Mouse (Mus musculus) brain, adult 2 months (tissue): ENCODE data around the gene Ncbp3.

Experiments used
- DNase-seq: peaks from one replicate; pipeline ENCODE4 v3.0.0; 2011; ENCODE audit warnings: low read depth, low spot score

Ncbp3 gene

DNA sequence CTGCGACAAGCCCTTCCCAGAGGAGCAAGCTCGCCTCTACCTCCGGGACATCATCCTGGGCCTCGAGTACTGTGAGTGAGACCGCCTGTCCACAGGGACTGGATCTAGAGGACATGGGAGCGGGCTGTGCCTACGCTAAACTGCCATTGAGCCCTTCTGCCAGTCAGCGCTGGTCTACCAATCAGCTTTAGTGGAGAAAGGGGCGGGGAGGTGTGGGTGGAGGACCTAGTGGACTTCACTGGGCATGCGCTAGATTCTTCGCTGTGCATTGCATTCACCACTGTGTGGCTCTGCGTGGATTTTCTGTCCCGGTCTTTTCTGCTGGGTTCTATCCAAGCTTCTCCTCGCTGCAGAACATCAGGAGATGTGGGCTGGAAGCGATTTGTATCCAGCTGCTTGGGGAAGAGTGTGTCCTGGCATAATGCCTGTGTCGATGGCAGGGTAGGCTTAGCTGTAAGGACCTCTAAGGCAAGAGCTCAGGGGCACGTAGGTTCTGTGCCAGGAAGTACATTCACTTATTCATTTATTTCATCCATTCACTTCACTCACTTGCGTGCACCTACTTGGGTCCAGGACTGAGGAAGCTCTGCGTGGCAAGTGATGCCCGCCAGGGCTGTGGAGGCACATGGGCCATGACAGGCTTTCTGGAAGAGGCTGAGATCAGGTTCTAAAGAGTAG is 16.6 kb upstream of the Ncbp3 start:
- peak; percentile 97 for DNase-seq

DNA sequence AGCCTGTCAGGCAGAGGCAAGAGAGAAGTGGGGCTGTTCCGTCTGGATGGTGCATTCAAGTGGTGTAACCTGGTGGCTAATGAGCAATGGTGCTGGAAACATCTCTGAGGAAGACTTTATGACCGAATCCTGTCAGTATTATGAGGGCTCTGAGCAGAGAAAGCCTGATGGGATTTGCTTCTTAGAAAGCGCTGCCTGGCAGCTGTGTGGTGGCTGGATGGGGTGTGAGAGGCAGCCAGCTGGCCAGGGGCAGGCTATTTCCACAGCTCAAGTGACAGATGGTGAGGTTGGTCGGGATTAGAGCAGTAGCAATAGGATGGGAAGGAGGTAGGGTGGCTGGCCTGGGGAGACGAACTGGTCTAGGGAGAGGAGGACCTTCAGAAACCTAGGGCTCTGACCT is 16.0 kb upstream of the Ncbp3 start:
- no peak for DNase-seq

DNA sequence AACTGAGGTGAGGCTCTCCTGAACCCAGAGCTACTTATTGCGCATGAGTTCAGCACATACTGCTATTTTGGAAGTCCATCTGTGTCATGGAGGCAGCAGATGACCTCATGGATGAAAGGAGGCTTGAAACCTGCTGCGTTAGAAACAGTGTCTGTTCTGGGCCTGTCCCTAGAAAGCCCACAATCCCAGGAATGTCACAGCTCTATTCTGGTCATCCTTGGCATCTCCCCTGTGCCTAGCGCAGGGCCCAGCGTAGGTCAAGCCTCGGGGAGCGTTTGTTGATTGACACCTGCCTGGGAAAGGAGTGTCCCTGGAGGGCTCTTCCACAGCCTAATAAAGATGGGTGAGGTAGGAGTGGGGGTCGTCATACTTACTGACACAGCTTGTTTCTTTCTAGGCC is 11.5 kb upstream of the Ncbp3 start:
- DNase-seq, result no peak

GRCm38 (mm10) chr11:73036889-73037288 is 10.7 kb upstream of the Ncbp3 start:
- DNase-seq, result peak; percentile 70

DNA sequence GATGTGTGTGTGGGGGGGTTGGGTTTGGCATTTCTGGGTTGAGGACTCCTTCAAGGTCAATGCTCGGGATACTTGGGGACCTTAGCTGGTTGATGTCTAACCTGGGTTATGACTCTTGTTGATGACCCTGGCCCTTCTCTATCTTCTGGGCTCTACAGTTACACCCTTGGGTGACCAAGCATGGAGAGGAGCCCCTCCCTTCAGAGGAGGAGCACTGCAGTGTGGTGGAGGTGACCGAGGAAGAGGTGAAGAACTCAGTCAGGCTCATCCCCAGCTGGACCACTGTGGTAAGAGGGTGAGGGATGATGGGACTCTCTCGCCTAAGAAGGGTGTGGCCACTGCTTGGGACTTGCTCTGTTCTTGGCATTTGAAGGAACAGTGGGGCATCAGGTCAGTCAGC is 9.9 kb upstream of the Ncbp3 start:
- no peak for DNase-seq

DNA sequence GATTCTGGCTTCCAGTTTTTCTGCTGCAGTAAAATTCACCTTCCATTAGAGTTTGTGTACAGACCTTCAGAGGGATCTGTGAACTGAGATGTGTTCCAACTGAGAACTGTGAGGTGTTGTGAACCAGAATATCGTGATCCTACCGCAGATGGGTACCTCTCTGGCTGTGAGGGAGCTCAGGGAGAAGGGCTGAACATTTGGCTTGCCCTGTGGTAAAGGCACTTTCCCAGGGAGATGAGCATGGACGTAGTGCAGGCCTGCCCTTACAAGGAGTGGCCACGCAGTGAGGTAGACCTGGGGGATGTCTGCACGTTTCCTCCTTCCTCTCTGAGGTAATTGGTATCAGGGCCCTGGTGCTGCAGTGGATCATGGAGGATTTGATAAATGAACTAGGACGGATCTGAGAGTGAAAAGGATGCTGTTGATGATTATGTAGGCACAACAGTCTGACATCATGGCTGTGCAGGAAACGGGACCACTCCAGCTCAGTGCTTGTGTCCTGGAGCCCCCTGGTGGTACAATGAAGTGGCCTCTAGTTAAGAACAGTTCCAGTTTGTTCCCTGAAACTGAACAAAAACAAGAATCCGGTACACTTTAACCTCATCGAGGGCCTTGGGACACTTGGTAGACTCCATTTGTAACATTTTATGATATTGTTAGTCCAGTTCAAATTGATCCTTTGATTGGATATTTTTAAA is 8.3 kb upstream of the Ncbp3 start:
- DNase-seq, result peak; percentile 83

DNA sequence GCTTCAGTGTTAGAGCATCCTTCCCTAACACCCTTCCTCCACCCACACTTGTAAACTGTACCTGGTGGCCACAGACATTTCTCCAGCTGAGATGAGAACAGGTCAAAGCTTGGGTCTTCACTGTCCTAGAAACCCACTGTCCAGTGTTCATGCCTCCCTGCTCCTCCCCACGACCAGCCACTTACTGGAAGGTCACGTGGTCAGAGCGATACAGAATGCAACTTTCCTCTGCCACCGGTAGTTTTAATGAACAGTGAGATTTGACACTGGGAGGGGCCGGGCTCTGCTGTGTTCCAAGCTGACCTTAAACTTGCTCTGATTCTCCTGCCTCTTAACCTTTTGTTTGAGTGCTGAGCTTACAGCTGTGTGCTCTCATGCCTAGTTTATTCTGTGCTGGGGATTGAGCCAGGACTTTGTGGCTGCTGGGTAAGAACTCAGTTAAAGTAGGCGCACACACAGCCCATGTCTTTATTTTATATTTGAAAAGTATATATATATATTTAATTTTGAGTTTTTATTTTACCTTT is 3.3 kb upstream of the Ncbp3 start:
- DNase-seq, result no peak

- no peak for DNase-seq
These were observed 2.8 kb upstream of the Ncbp3 start for GRCm38 (mm10) chr11:73044789-73045188.

GRCm38 (mm10) chr11:73048030-73048876 is 670 bp downstream of the Ncbp3 start:
- no peak for DNase-seq

DNA sequence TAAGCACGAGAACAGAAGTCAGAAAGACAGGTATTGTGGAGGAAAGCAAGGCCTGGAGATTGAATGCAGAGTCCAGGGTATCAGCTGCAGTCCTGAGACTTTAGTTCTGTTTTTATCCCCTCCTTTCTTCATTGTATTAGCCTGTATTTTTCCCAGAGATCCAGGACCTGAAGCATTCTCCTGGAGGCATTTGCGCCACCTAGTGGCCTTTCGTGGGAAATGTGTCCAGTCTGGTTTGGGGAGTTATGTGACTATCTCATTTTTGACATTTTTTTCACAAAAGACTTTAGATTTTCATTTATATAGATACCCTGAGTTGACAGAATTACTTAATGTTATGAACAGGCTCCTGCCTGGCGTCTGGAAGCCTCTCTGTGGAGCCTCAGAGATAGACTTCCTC is 1.8 kb downstream of the Ncbp3 start:
- DNase-seq, result peak; percentile 89

- DNase-seq, result peak; percentile 45
These were observed 5.2 kb downstream of the Ncbp3 start for GRCm38 (mm10) chr11:73052795-73053194.

DNA sequence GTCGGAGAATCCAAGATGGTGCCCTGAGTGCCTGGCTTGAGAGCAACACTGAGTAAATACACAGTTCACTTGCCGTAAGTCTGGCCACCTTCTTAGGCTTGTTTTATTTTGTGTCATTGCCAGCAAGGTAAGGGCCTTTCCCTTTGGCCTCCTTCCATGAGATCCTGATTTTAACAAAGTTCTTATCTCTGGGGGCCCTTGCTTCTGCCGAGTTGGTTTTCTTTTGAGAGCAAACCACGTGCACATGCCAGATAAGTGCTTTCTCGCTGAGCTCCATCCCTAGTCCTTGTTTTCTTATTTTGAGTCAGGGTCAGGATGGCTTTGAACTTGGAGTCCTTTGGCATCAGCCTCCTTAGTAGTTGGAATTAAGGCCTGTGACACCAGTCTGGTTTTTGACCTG is 10.1 kb downstream of the Ncbp3 start:
- no peak for DNase-seq

DNA sequence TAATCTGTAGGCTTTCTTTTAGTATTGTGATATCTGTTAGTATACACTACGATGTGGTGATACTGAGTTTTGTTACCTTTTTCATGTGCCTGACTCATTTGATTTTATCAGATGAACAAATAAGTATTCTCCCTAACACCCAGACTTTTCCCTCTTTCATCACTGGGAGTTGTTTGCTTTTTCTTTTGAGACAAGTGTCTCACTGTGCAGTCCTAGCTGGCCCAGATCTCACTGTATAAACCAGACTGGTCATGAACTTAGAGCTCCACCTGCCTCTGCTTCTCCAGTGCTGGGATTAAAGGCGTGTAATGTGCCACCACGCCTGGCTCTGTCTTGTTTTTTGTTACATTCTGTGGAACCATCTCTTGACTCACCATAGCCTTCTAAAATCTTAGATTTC is 12.0 kb downstream of the Ncbp3 start:
- DNase-seq, result no peak

- DNase-seq, result no peak
These were observed 13.8 kb downstream of the Ncbp3 start for GRCm38 (mm10) chr11:73061413-73061812.

GRCm38 (mm10) chr11:73071839-73072238 is 24.3 kb downstream of the Ncbp3 start:
- DNase-seq, result peak; percentile 53

DNA sequence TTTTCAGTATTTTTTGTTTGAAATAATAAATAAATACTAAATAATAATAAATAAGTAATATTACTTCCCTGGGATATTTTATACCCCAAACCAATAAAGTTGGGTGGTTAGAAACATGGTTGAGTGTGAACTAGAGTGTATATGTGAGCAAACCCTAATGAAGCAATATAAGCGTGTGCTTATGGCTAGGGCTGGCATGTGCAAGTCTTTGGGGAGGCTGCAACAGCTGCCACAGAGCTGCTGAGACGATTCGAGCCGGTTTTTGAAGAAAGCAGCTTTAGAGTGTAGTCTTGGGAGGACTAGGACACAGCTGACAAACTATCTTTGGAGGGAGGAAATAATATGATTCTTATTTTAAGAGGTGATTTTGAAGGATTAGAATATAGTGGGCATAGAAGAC is 28.7 kb downstream of the Ncbp3 start:
- DNase-seq, result no peak

DNA sequence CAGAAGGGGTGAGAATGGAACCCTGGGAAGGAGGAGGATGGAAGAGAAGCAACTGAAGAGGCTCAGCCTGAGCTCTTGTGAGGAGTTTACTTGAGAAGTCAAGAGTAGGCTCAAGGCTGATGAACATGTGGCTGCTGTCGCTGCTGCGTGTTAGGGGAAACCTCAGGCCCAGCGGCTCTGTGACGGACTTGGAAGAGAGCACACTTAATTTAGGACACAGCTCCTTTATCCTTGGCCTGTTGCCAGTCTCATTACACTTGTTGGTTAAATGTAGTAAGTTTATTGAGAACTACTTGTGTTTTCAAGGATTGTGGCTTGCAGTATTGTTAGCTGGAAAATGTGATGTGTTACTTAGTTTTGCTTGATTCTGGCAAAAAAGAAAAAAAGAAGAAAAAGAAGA is 29.1 kb downstream of the Ncbp3 start:
- DNase-seq, result no peak

DNA sequence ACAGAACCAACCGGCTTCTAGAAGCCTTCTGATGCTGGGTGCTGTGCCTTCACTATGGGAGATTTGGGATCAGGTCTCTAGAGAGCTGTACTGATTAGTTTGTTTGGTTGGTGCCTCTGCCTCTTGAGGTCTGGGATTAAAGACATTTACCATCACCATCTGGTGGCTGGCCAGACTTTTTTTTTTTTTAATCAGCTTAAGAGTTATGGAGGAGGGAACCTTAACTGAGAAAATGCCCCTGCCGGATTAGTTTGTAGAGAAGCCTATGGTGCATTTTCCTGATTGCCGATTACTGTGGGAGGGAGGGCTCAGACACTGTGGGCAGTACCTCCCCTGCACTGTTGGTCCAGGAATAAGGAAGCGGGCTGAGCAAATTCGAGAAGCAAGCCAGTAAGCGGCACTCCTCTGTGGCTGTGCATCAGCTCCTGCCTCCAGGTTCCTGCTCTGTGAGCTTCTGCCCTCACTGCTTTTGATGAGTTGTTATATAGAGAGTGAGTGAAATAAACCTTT is 29.7 kb downstream of the Ncbp3 start:
- DNase-seq, result no peak

DNA sequence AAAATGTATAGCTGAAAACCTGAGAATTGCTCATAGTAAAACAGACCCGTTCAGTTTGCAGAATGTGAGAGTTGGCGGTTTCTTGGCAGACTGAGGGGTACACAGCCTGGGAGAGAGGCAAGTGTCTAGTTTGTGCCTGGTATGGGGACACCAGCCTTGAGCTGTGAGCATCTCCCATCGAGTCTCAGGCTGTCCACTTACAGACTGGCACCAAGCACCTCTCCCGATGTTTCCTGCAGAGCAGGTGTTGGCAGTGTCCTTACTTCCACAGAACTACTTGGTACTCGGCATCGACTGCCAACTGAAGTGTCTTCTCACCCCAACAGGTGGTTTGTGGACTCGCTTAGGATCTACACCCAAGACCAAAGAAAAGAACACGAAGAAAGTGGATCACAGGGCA is 31.0 kb downstream of the Ncbp3 start:
- DNase-seq, result peak; percentile 33

DNA sequence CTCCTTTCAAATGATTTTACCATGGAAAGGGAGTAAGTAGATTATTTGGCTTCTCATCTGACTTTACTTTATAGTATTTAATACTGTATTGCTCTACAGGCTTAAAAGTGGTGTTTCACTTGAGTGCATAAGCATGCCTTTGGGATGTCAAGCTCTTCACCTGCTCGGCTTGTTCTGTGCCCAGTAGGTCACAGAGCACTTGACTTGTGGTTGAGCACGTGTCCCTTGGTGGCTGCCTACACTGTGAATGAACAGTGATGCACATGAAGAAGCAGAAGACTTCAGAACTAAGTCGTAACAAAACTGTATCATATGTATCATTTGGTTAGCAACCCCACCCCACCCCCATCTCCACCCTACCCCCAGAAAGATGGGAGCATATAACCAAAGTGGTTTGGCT is 32.7 kb downstream of the Ncbp3 start:
- no peak for DNase-seq

DNA sequence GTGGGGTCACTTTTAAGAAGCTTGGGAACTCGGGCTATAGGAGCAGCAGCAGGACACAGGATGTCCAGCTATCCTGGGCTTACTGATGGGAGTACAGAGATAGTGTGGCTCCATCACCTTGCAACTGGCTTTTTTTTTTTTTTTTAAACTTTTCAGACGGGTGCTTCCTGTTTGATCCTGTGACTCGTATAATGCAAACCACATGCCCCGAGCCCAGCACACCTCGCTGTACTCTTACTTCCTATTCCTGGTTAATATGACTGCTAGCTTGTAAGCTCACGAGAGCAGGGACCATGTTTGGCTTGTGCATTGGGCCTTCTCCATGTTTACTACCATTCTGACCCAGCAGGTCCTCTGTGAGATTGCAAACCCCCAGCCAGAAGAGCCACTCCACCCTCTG is 36.7 kb downstream of the Ncbp3 start:
- no peak for DNase-seq

DNA sequence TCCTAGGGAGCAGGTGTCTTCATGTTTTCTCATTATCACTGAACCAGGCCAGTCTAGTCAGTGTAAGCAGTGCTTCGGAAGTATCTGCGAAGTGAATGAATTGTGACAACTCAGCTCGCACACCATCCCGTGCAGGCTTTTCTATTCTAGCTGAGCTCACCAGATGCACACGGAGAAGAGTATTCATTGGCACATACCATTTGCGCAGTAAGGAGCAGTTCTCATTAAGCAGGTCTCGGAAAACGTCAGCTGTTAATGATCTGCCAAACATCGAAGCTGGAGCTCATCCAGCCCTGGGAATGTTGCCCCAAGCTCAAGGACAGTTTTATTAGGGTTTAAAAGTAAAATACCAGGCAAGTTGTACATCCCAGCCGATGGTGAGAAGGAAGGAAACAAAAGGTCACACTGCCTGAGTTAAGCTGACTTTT is 37.2 kb downstream of the Ncbp3 start:
- DNase-seq, result peak; percentile 58
